Mouse (Mus musculus): ENCODE measurements around the gene Rps6kc1.

Gene Rps6kc1

DNA sequence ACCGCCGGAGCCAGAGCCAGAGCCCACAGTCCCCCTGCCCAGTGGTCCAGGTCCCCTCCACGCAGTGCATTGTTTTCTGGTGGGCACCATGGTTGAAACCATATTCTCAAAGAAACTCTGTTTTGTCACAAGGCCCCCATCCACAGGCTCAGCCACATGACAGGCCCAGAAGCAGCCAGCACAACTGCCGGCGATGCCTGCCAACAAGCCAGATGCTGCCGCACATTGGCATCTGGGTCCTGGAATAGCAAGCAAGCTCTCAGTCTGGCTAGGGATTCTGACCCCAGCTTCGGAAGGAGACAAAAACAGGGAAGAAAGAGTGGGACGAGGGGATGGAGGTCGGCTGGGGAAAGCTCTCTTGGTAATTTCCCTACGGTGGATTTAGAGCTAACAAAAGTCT lies 147.8 kb downstream of the Rps6kc1 start:
- DNase-seq (ENCODE audit: low spot score) = peak; percentile 73

DNA sequence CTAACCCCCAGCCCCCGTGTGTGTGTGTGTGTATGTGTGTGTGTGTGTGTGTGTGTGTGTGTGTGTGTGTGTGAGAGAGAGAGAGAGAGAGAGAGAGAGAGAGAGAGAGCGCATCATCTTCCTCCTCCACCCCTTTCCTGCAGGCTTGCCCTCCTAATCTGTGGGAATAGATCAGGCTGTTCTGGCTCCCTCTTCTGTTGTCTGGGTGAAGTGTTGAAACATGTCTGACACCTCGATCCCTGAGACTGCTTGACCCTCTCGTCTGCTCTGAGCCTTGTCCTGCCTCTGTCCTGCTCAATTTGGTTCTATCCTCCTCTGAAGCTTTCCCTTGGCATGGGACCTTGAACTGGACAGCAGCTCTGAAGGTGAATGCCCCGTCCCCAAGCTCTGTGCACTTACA lies 149.8 kb downstream of the Rps6kc1 start:
- DNase-seq (ENCODE audit: low spot score) = peak; percentile 34

DNA sequence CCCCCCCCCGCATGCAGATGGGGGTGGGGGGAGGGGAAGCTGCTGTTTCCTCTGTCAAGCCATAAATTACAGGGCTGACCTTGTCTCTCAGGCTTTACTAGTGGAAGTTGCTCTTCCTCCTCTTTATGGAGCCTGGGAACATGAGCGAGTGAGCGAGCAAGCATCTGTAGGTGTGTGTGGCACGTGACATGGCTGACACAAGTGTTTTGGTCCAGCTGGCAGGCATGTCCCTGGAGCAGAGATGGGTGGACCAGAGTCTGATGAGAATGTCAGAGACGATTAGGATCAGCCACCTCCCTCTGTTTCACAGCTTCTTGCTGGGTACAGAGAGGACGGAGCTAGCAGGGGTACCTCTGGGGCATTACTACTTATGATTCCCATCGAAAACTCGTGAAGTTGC lies 153.7 kb downstream of the Rps6kc1 start:
- DNase-seq (ENCODE audit: low spot score) = no peak

DNA sequence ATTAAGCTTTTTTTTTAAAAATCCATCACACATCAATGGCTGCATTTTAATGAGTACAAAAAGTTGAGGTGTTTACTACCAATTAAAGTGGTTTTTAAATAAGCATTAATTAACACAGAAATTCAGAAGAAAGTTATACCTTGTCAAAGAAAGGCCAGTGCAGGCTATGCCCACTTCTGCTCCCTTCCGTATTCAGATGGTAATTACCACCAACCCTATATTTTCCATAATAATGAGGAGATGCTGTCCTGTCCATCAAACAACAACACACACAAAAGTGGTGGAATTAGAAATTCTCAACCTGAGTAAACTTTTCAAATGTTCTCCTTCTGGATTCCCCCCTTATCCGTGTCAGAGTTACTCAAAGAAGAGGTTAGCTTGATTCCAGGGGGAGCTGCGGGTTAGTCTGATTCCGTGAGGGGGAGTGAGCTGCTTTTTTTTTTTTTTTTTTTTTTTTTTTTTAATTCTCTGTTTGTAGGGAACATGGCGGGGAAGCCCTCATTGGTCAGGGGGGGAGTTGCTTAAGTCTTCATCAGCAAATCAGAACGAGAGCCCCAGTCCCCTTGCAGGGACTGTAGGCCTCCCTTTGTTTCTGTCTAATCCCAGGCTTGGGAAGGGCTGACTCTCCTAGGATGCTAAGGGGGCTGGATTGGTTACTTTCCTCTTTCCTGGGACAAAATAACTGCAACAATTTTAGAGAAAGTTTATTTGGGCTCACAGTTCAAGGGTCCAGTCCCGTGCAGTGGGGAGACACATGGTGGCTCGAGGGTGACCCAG lies 159.6 kb downstream of the Rps6kc1 start:
- no peak for DNase-seq (ENCODE audit: low spot score)

DNA sequence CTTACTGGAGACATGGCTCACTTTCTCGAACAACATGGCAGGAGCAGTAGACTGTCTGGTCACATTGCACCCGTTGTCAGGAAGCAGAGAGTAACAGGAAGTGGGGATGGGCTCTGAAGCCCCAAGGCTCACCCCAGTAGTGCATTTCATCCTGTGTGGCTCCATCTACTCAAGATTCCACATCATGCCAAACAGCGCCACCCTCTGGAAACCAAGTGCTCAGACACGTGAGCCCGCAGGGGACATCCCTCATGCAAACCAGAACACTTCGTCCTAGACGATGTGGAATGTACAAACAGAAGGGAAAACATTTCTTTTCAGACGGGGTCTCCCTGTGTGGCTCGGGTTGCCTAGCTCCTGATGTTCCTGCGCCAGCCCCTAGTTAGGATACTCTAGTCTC lies 162.6 kb downstream of the Rps6kc1 start:
- DNase-seq (ENCODE audit: low spot score) = no peak

DNA sequence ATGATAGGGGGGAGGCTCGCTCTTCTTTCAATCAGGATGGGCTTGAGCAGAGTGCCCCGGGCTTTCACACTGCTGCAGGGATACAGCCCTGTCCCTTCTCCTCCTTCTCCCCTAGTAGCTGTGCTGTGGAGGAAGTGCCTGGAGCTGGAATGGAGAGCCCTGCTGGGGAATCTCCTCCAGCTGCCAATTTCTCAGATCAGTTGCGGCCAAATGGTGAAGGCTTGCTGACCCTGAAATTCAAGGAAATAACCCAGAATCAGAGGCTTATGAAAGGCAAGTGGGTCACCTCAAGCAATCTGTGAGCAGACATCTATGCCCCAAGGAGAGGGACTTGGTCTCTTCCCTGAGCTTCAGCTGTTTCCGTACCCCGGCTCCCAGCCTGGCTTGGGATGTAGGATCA lies 170.1 kb downstream of the Rps6kc1 start:
- DNase-seq (ENCODE audit: low spot score) = no peak

DNA sequence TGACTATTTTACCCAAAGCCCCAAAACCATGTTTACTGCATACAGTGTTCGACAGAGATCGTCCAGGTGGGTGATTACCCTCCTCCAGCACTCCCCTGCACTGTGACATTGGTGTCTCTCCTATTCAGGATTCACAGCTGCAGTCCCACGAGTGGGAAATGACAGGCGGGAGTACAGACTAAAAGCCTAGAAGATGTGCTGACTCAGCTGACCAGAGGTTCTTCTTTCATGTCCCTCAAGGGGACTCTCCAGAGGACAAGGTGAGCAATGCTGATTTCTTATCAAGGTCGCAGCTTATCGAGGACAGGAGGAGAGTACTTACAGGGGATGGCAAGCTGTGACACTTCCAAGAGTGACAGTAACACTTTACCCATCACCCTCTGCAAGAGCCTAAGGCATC lies 178.8 kb downstream of the Rps6kc1 start:
- no peak for DNase-seq (ENCODE audit: low spot score)

DNA sequence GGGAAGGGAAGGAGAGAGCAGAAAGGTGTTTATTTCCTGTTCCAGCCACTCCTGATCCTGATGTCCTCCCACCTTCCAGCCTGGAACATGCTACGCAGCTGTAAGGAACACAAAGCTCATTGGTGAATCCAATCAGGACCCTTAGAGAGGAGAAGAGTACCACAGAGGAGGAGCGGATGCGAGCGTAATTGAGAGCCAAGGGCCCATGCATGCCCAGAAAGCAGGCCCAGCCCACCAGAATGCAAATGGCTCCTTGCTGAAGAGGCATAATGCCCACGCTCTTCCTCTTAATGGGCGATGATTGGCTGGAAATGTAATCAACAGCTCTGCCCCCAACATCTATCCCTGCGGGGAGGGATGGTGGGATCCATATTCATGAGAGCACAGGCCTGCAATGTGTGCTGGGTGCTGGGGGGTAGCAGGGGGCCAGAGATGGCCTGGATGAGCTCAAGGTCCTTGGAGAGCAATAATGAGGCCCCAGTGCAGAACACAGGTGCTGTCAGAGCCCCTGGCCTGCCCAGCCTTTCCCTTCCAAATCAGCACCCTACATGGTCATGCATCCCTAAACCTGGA lies 182.0 kb downstream of the Rps6kc1 start:
- DNase-seq (ENCODE audit: low spot score) = no peak

DNA sequence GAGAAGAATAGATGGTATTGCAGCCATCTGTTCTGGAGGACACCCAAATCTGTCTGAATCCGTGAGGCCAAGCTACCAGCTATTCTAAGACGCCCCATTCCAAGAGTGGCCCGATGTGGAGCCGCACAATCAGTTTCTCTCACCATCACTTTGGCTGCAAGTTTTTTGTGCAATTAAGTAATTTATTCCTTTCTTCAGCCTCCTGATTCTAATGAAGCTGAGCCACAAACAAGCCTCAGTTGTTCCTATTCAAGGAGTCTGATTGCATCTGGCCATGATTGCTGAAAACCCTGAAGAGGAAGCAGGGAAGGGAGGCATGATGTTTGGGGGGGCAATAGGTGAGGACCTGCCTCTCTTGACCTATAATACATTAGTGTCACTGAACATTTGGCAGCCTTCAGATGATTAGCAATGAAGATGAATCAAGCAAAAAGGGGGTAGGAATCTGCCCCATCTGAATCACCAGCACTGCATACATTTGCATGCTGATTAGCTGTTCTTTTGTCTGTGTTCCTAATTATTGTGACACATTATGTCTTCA lies 183.4 kb downstream of the Rps6kc1 start:
- DNase-seq (ENCODE audit: low spot score) = peak; percentile 27

DNA sequence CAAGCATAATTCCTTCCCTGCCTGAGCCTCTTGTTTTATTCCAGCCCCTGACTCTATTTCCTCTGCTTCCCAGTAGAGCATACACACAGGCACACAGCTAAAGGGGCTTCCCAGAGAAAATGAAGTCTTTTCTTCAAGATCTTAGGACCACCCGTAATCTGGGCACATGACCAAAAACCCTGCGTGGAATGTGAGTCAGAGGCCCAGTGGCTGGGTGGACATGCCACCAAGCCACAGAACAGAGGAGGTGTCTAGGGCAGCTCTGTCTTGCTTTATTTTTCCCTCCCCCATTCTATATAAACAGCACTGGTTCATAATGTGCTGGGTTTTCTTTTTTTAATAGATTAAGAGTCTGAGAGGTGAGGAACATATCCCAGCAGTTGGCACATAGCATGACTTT lies 184.2 kb downstream of the Rps6kc1 start:
- DNase-seq (ENCODE audit: low spot score) = no peak

DNA sequence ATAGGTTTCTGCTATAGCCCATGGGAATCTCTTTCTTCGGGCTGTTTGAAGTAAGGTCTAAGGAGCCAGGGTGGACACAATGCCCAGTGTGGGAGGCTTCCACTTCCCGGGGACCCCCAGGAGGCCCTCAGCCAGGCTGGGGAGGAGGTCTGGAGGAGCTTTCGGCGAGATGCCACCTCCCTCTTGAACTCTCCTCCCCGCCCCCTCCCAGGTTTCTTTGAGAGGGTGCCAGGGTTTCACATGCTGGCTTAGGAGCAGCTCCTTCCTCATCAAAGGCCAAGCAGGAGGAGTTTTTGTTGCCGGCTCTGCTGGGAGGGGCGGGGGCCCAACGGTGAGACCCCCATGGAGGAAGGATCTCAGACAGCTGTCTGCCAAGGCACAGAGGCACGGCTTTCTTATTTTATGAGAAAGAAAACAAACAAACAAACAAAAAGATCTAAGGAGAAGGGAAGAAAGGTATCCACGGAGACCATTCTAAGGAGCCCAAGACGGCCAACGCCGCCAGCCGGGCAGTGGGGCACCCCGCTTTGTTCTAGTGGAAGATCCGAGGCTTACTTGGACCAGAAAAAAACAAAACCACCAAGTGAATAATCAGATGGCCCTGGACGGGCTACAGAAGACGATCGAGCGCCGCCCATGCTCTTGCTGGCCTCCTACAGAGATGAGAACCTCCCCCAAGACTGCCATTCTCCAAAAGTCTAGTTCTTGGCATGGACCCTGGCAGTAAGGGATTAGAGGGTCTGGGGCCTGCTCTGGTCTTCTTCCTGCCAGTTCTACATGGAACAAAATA lies 186.8 kb downstream of the Rps6kc1 start:
- no peak for DNase-seq (ENCODE audit: low spot score)

DNA sequence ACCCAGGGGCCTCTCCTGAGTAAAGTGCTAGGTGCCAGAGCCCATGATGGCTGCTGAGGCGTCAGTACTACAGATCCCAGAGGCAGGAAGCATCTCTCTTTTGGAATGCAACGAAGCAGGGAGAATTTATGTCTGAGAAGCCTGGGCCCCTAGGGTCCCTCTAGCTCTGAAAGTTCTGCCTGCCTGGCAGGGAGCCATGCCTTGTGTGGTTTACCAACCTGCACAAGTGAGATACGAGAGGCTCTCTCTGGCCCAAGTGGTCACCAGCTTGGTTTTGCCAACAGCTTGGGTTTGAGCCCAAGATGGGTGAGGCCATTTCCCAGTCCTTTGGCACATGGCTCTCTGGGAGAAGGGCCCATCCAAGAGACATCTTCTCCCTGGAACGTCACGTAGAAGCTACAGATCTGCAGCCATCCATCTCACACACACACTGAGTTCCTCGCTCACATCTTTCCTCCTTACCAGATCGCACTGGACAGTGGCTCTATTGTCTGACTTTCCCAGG lies 187.6 kb downstream of the Rps6kc1 start:
- DNase-seq (ENCODE audit: low spot score) = no peak

DNA sequence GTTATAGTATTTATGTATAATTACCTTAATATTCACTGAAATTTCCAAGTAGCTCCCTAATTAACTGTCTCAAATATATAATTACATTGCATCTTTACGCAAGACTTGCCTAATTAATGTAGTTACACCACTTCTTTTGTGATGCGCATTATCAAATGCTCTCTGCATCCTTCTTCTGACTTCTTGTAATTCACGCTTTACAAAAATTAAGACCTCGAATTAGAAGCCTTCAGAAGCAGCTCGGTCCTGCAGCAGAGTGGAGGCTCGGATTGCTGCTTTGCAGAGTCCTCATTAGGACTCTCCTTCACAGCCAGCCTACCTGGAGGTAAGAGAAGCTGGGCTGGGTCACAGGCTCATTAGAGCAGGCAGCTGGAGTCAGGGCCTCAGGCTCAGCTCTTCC lies 197.7 kb downstream of the Rps6kc1 start:
- DNase-seq (ENCODE audit: low spot score) = no peak

DNA sequence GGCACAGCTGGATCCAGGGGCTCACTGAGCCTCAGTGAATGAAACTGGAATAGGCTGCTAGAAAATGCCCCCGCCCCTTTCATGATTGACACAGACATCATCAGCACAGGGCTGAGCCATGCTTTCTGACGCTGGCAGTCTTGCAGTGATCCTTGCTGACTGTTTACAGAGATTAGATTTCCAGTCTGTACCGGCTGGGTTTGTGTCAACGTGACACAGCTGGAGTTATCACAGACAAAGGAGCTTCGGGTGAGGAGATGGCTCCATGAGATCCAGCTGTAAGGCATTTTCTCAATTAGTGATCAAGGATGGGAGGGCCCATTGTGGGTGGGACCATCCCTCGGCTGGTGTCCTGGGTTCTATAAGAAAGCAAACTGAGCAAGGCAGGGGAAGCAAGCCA lies 214.0 kb downstream of the Rps6kc1 start:
- no peak for DNase-seq (ENCODE audit: low spot score)

DNA sequence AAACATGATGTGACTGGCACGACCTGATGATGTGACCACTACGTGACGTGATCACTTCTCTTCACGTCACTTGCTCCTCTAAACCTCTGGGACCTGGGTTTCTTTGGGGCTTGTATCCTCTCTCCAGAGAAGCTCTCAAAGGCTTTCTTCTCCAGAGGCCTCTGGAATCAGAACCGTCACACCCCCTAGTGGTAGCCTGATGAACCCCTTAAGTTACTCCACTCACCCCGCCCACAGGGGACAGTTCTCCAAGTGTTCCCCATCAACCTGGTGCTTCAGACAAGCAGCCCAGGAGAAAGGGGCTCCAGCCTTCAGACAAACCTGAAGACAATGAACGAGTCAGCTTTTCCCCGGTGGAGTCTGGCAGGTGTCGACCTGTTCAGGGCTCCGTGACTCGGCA lies 216.0 kb downstream of the Rps6kc1 start:
- DNase-seq (ENCODE audit: low spot score) = peak; percentile 73

DNA sequence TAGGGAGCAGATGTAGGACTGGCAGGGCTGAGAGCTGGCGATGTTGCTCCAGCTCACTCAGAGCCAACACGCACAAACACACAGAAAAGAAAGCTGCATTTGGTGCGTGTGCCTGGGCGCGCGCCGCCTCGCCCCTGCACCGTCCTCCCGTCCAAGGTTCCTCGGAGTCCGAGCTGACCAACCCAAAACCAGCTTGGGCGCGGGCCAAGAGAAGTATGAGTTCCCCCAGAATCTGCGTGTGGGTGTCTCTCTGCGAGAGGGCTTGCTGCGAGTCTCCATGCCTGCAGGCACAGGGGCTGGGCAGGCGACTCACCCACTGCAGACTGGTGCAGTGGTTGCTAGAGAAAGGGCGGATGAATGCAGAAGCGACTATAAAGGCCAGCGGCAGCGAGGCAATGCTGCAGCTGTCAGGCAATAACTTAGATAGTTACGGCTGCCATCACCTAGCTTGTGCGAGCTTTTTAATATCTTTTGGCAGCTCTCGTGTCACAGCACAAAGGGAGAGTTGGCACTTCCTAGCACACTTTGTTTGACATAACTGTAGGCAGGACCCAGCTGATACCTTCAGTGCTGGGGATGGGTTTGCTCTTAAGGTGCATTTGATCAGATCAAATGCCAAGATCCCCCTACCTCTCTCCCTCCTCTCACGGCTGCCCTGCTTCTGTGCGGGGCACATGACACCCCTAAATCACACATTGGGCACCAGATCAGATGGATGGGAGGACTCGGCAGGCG lies 220.9 kb downstream of the Rps6kc1 start:
- DNase-seq (ENCODE audit: low spot score) = peak; percentile 30

DNA sequence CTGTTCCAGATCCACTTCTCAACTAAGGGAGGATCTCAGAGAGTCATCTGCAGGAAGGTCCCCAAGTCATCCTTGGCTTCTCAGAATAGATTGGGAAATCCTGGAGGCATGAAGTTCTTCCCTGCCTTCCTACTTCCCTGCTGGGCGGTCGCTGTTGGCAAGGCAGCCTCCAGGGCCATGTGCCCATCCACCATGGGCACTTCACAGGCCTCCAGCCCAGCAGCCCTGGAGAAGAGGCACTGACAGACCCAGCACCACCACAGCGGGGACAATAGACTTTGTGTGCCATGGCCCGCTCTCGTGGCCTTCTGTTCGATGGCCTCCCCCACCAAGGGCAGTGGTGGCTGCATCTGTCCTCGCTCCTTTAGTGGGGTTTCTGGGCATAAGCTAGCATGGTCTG lies 228.5 kb downstream of the Rps6kc1 start:
- DNase-seq (ENCODE audit: low spot score) = no peak

DNA sequence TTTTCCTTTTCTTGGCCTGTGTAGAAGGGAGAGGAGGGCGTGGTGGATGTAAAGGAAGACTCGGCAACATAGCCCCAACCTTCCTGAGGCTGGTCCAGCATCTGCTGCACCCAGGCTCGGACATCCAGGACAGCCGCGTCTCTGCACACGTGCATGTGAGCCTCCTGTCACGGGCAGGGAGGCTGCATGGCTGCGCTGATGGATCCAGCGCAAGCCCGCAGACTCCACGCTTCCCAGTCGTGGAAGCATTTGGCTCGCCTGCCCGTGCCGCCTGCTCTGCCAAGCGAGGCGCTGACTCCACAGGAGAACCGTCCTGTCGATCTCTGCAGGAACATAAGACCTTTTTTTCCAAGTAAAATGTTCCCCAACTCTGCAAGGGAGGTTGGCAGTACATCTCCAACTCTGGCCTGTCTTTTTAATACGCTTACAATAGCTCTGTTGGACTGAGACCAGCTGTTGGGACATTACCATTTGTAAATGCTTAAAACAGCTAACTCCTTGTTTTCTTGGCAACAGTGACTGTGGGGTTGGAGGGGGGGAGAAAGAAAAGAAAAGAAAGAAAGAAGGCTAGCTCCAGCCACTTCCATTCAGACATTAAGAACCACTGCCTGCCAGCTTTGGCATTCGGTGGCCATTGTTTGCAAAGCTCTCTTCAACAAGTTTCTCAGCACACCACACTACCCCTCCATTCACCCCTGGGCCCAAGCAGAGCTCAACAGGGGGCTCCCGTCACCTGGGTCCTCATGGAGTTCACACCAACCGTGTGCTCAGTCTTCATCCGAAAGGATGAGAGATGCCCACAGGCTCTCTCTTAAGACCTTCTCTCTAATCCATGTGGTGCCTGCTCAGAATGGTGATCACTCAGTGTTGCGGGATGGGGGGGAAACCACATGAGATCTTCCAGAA lies 229.3 kb downstream of the Rps6kc1 start:
- peak; percentile 57 for DNase-seq (ENCODE audit: low spot score)

DNA sequence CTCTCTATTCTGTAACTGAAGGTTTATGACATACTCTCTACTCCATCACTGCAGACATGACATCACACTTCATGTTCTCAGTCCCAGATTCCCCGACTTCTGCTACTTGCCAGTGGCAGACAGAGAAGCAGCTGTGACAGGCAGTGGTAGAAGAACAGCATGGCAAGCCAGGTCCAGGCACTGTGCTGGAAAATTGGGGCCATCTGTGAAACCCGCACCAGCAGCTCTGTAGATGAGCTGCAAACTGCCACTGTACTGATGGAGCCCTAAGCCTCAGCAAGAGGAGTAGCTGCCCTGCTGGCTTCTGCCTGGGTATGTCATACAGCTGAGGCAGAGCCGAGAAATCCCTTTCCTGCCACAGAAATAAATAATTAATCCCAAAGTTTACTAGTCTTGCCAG lies 236.1 kb downstream of the Rps6kc1 start:
- no peak for DNase-seq (ENCODE audit: low spot score)

DNA sequence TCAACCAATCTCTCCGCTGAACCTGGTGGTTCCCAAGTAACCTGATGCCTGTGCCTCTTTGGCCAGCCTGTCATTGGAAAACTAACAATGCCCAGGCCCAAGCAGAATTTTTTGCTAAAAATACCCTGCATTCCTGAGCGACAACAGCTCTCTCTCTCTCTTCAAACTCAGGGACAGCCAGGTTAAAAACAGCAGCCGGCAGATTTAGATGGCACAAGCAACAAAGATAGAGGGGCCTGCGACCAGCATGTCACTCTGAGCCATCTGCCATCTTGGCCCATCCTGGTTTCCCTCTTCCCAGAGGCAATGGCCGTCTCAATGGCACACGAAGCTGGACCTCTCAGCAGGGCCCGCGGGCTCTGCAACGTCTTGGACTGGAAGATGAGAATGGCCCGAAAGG lies 242.5 kb downstream of the Rps6kc1 start:
- DNase-seq (ENCODE audit: low spot score) = no peak

DNA sequence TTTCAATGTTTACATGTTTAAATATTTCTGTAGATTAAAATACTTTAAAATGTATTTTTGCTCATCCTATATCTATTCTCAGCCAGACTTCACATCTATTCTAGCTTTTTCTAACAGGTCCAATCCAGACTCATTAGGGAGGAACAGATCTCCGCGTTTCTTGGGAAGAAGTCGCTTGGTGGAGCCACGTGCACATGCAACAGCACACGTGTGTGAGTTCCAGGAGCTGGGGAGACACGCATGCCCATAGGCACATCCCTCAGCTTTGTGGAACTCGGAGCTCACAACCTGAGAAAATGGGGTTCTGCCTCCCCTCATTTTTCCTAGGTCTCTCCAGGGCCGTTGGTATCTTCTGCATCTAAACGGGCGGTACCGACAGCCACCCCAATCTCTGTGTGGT lies 243.7 kb downstream of the Rps6kc1 start:
- DNase-seq (ENCODE audit: low spot score) = no peak

Data from layer of hippocampus, adult 11-12 months (tissue).